Mouse (Mus musculus): Measurements from ENCODE around the gene Utp15.

The Utp15 gene

DNA sequence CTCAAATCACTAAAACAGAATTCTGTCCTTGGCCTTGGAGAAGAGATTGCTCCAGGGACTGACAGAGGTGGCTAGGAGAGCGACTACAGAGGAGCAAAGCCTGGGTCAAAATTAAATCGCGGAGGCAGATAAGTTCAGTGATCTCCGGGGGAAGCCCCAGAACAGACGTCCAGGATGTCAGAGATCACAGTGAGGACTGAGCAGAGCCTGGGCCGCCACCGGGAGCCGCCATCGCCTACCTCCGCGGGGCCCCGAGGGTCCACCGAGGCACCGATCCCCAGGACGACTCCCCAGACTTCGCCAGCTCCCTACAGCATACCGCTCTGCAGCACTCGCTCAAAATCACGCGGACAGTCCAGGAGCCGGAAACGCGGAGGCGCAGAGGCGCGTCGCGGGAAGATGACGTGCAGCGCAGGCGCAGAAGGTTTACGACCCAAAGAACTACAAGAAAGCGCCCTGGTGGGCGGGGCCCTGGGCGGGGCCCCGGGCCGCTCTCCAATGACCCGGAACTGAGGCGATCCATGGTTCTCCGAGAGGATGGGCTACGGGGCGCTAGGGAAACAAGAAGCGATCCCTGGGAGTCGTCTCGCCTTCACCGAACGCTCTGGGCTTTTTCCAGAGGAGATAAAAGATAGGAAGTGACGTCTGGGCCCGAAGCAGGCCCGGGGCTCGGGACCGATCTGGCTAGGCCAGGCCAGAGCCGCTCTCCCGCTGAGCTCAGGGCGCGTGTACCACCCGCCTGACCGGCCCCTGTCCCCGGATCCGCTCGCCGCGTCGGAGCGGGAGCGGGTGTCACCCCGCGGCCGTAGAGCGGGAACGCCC, at the start of gene Utp15, which contains the start of gene Ankra2:
Utp15 (minus strand) TSS at position 406 of the 822 bp plus-strand sequence.
Ankra2 (plus strand) TSS at position 439 of the 822 bp plus-strand sequence.
- peak; percentile 95 to 96 for DNase-seq (ENCODE audit: low read depth in 2 of 2, low spot score in 2 of 2)

DNA sequence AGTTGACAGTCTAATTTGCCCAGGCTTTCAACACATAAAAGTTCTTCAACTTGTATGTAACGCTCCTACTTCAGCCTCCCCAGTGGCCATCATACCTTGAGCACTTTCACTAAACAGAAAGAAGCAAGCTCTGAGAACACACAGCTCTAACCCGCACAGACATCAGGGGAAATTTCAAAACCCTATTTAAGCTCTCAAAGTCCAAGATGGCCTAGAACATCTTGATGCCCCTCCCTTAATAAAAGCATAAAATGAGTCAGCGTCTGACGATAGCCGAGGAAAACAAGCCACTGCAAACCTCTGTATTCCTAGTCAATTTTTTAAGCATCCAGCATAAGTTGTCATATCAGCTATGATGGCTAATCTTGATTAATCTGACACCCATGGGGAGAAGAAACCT, 48.8 kb upstream of the Utp15 start:
- no peak for DNase-seq (ENCODE audit: low read depth in 2 of 2, low spot score in 2 of 2)

DNA sequence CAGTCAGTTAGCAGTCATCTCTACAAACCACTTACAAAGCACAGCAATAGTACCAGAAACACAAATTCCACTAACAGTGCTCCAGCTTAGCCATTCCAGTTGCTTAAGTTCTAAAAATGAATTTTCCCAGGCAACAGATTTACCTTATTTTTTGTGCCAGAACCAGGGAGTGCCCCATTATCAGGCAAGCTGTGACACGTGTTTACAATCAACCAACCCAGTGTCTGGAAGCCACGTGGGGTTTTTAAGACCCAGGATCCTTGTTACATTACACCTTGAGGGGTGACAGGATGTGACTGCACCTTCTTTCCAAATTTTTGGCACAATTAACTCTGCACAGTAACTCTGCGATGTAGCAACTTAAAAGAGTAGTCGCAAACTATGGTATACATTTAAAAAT, 45.9 kb upstream of the Utp15 start:
- no peak for DNase-seq (ENCODE audit: low read depth in 2 of 2, low spot score in 2 of 2)

DNA sequence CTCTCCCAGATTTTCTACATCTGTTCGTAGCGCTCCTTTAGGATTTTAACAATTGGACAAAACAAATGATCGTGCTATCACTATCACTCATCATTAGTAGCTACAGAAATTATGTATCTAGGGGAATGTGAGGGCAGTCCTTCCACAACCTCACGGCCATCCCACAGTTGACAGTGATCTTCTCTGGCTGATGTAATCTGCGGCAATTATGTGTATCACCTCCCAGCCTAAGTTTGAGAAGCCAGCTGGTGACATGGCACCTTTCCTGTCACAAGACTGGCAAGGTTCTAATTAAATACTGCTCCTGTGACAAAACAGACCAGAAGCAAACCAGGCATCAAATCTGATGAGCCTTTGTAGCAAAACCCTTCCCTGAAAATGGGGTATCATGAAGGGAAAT, 45.2 kb upstream of the Utp15 start:
- no peak for DNase-seq (ENCODE audit: low read depth in 2 of 2, low spot score in 2 of 2)

DNA sequence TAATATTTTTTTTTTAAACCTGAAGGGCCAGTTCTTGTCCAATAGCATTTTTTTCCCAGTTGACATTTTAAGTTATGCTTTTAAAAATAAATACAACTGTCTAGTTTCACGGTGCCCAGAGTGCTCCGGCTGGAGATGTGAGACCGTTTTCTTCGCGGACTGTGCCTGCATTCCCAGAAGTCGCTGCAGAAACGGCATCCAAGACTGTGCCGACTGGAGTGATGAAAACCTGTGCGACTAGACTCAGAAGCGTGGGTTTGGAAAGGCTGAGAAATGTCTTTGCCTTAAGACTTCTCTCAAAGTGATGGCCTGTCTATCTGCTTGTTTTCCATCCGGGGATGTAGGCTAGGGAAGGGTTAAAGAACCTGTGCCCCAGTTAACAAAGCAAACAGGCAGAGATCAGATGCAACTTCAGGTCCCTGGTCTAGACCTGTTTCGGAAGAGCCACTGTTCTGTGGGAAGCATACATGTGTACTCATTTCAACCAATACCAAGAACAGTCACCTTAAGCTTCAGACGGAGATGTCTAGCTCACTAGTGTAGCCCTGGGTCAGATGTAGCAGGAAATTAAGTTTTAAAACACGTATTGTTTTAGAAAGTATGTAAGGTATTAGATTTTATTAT, 44.1 kb upstream of the Utp15 start:
- no peak for DNase-seq (ENCODE audit: low read depth in 2 of 2, low spot score in 2 of 2)

DNA sequence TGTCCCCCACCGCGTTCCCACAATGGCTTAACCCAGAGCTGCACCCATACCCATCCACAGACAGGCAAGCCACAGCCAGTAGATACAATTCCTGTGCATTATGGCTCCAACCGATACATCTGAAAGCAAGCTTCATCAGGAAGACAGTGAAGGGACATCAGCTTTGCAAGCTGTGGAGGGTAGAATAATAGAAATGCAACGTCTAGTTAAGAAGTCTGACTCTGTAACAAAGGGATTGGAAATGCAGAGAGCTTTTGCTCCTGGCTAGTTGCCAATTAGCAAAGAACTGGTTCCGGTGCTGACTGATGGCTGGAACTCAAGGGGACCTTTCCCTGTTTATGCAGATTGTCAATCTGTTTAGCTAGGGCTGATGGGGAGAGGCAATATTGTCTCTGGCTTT, 43.6 kb upstream of the Utp15 start:
- DNase-seq (ENCODE audit: low read depth in 2 of 2, low spot score in 2 of 2), result no peak

DNA sequence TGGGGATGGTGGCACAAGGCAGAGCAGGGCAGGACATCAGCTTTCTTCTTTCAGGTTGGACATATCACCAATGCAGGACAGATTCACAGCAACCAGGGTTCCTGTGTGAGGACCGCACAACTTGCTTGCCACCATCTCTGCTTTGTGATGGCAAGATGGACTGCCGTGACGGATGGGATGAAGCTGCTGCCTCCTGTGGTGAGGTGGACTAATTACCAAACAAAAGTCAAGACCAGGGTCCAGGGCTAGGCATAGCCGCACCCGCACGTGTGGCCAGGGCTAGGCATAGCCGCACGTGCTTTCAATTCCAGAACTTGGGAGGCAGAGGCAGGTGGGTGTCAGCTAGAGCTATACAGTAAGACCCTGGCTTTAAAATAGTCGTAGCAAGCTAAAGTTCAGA, 42.4 kb upstream of the Utp15 start:
- no peak for DNase-seq (ENCODE audit: low read depth in 2 of 2, low spot score in 2 of 2)

DNA sequence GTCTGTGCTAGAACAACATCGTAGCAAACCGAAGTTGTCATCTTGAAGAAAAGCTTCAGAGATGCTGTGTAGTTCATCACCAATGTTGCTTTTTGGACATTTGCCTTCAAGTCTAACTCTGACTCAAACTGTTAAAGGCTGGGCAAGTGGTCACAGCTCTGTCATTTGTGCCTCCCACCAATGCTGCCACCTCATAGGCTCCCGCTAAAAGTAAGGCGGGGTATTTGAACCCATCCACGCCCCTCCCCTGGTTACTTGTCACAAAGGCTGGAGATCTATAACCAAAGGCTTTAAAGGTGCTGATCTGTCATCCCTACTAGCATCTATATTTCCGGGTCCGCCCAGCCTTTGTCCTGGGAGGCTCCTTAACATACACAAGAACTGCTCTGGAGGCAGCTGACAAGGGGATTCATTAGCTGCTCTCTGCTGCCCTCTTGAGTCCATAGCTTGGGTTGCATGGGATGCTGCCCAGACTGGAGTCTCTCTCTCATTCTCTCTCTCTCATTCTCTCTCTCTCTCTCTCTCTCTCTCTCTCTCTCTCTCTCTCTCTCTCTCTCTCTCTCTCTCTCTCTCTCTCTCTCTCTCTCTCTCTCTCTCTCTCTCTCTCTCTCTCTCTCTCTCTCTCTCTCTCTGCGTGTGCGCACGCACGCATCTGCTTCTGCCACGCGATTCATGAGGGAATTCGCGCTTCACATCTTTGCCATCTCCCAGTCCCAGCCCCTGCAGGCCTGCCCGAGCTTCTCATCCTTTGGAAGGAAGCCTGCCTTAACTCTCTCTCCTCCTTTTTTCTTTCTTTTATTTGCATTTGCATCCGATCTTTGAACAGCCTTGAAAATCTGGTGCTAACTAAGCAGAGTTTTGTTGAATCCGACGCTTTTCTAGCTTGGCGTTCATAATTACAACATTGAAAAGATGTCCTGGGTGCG, 36.3 kb upstream of the Utp15 start:
- peak; percentile 34 to 58 for DNase-seq (ENCODE audit: low read depth in 2 of 2, low spot score in 2 of 2)

DNA sequence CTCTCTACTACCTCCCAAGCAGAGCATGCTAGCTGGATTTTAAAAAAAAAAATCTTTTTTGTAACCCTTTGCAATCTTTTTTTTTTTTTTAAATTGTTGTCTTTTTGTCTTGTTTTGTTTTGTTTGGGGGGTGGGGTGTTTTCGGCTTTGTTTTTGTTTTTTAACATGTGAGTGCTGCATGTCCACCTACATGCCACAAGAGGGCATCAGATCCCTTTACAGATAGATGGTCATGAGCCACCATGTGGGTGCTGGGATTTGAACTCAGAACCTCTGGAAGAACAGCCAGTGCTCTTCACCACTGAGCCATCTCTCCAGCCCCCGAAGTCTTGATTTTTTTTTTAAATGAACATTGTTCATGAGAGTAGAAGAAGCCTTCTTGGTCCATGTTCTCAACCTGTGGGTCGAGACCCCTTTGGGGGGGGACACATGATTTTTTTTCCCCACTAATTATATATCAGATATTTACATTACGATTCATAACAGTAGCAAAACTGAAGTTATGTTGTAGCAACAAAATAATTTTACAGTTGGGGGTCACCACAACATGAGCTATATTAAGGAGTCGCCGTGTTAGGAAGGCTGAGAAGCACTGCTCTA, 35.1 kb upstream of the Utp15 start:
- DNase-seq (ENCODE audit: low read depth in 2 of 2, low spot score in 2 of 2), result no peak

DNA sequence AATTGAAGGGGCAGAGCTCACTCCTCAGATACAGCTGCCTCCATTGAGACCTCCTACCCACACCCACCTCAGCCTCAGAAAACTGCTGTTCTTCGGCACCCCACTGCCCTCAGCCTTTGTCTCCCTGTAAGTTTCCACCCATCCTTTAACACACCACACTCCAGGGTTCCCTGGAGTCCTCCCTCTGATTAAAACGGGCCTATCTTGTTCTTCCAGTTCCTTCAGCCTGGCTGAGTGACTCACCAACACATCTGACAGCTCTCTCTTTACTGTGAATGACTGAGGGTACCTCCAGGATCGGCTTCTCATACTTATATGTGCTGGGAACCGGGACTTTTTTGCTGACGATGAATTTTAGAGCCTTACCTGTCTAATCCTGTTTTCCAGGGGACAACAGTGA, 33.2 kb upstream of the Utp15 start:
- no peak for DNase-seq (ENCODE audit: low read depth in 2 of 2, low spot score in 2 of 2)

DNA sequence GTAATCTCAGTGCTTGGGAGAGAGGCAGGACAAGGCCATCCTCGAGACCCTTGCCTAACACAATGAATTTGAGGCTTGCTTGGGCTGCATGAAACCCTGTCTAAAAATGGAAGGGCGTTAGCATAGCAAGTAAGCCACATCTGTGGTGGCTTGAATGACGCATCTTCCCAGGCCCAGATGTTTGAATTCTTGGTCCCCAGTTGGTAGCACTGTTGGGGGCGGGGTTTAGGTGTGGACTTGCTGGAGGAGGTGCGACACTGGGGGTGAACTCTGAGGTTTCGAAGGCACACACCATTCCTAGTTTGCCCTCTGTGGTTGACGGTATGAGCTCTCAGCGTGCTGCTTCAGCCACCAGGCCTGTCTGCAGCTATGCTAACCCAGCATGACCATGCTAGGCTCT, 28.9 kb upstream of the Utp15 start:
- no peak for DNase-seq (ENCODE audit: low read depth in 2 of 2, low spot score in 2 of 2)

DNA sequence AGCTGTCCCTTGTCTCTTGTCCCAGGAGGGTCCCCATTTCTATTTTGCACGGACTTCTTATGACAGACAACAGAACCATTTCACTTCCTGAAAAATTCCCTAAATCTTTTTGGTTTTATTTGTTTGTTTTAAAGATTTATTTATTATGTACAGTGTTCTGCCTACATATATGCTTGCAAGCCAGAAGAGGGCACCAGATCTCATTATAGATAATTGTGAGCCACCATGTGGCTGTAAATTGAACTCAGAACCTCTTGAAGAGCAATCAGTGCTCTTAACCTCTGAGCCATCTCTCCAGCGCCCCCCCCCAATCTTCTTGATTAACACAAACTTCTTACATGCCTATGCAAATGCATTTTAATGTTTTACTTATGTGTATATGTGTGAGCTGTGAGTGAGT, 27.9 kb upstream of the Utp15 start:
- no peak for DNase-seq (ENCODE audit: low read depth in 2 of 2, low spot score in 2 of 2)

DNA sequence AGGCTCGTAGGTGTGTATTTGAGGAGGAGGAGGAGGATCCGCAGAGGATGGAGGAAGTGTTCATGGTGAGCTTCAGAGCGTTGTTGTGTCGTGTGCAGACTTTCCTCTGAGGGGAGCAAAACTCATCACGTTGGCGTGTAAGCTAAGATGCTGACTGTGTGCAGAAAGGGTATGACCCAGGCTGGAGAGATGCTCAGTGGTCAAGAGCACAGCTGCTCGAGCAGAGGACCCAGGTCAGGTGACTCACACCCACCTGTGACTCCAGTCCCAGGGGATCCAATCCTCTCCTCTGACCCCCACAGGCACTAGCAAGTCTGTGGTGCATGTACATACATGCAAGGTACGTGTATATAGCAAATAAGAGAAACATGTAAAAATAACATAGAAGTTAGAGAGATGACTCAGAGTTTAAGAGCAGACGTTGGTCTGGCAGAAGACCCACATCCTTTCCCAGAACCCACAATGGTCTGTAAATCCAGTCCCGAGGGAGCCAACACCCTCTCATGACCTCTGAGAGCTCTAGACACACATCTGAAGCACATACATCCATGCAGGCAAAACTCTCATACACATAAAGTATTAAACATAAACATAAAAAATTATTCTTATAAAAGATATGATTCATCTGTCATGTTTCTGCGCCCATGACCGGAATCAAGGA, 18.3 kb upstream of the Utp15 start:
- no peak for DNase-seq (ENCODE audit: low read depth in 2 of 2, low spot score in 2 of 2)

DNA sequence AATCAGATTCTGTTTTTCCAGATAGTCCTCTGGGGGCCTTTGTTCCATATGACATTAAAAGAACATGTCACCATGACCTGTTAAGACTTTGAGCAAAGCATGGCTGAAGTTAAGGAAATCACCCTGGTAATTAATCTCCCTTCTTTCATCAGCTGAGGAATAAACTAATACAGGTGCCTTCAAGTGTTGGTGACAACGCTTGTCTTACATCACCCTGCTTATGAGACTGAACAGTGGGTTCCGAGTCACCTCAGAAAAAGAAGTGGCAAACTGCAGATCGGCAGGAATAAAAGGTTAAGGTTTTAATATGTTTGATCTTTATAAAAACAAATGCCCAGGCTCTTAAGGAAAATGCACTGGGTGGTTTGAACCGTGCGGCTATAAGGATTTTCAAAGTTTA, 16.8 kb upstream of the Utp15 start, which contains the start of gene Gm21976:
Gm21976 (plus strand) TSS at position 202 of the 400 bp plus-strand sequence.
- no peak for DNase-seq (ENCODE audit: low read depth in 2 of 2, low spot score in 2 of 2)

DNA sequence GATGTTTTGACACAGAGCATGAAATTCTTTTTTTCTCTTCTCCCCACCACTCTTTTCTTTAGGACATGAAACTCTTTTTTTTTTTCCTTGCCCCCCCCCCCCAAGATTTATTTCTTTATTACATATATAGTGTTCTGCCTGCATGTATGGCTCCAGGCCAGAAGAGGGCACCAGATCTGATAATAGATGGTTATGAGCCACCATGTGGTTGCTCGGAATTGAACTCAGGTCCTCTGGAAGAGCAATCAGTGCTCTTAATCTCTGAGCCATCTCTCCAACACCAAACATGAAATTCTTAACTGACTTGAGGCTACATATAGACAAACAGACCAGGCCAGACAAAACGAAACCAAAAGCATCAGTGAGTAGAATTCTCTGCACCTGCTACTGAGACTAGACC, 14.7 kb upstream of the Utp15 start:
- no peak for DNase-seq (ENCODE audit: low read depth in 2 of 2, low spot score in 2 of 2)

DNA sequence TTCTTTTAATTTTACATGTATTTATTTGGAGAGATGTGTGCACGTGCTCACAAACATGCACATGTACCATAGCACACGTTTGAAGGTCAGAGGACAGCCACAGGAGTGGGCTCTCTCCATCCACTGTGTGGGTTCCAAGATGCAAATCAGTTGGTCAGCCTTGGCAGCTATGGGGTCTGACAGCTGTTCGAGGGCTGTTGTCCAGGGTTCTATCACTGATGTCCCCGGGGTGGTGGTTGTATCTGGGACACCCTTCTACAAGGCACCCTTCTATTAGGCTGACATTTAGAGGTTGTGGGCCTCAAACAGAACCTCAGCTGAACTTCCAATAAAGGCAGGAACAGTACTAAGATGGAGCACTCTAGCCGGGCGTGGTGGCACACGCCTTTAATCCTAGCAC, 13.4 kb upstream of the Utp15 start:
- DNase-seq (ENCODE audit: low read depth in 2 of 2, low spot score in 2 of 2), result no peak

DNA sequence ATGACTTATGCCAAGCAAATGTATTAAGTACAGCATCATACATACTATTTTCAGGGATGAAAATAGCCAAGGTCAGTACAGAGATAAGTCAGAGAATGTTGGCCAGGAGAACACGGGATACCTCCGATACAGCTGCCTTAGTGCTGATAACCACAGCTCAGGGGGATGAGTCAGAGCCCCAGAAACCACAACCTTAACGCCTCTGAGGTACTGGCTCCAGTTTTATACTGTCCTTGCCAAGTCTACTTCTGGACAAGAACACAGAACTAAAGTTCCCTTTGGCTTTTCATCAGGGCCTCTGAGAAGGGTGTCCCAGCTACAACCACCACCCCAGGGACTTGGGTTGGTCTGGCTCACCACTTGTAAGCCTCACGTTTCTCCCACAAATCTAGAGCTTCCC, 12.8 kb upstream of the Utp15 start:
- DNase-seq (ENCODE audit: low read depth in 2 of 2, low spot score in 2 of 2), result no peak

DNA sequence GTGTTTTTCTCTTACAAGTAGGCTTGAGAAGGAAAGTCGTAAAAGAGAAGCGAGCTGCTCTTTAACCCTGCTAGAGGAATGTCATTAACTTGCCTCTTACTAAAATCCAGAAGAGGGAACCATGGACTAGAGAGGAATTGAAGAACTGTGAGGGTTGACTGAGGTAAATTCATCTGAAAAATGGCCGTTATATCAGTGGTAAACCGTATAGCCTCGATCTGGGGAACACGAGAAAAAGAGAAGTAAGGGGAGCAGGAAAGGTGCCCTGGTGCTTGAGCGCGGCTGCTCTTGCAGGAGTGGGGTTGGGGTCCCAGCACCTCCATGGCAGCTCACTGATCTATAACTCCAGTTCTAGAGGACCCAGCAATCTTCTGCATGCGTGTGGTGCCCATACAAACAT, 11.2 kb upstream of the Utp15 start:
- no peak for DNase-seq (ENCODE audit: low read depth in 2 of 2, low spot score in 2 of 2)

DNA sequence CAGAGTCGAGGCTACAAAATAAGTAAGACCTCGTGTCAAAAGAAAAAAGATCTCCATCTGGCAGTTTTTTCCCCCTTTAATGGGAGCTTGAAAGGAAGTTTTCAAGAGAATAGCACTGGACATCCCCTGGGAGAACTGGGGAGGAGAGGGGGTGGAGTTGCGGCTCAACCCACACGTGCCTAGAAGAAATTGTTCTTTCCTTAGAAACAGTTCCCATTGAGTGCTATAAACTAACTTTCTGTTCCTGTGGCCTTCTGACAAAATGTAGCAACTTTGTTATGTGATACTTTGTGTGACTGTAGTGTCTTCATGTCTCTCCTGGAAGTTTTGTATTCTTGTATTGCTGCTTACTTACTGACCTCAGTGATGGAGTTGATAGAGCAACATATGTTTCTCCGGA, 1.3 kb upstream of the Utp15 start:
- DNase-seq (ENCODE audit: low read depth in 2 of 2, low spot score in 2 of 2), result no peak

DNA sequence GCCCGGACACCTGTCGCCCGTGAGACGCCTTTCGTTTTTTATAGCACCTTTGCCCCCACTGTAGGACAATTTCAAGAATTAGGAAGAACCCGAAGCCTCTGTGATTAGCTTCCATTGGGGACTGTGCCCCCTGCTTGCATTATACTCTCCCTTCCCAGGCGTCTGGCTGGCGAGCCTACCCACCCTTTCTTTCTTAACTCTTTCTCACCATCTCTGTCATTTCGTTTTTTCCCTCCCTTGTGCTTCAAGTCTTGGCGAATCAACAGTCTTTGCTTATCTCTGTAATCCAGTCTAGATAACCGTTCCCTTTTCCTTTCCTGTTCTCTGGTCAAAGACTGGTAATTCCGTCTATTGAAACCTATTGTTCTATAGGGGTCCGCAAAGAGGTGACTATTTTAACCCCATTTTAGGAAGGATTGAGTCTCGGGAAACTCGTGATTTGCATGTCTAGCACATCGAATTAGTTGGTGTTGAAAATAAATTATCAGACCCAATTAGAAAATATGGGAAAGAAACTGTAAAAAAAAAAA, 682 bp upstream of the Utp15 start:
- no peak for DNase-seq (ENCODE audit: low read depth in 2 of 2, low spot score in 2 of 2)
